Comparison of ENCODE assay signal across 8 mouse cellular contexts in genomic region chr4:86749361-86749841, GRCm38 (mm10). TPM values are rescaled to one million over a fixed set of nuclear protein-coding genes. Genes with fewer than 3 reads are reported as not detected.
A peak's percentile ranks its signal among the peaks of the same experiment; 100 is the strongest.
DNase-seq lines count a peak whose midpoint lies in the region; ATAC-seq and TF ChIP-seq lines count a peak whose summit lies in the region.

No protein-coding gene starts in this region.

- WGBS in kidney, embryonic 15.5 days, result 2% methylated on average over 13 of the region's 13 CpGs
- under 1% methylated on average over 13 of the region's 13 CpGs for WGBS in forebrain, embryonic 16.5 days
- under 1% methylated on average over 13 of the region's 13 CpGs for WGBS in intestine, embryonic 15.5 days
- 1% methylated on average over 13 of the region's 13 CpGs for WGBS in lung, embryonic 15.5 days

- H3K27ac ChIP-seq in kidney, embryonic 15.5 days, result peak overlapping the region; percentile 94
- H3K27ac ChIP-seq in forebrain, embryonic 16.5 days (ENCODE audit: low read length), result no peak overlapping the region
- H3K27ac ChIP-seq in intestine, embryonic 15.5 days, result peak overlapping the region; percentile 86; the same call in 1 of the 2 replicates
- peak overlapping the region; percentile 92 for H3K27ac ChIP-seq in lung, embryonic 15.5 days

- no peaks in the 10 kb centered on the region for H3K27me3 ChIP-seq in kidney, embryonic 15.5 days
- no peaks in the 10 kb centered on the region for H3K27me3 ChIP-seq in forebrain, embryonic 16.5 days (replicated peaks; ENCODE audit: control insufficient read depth, insufficient read depth, low read length)
- H3K27me3 ChIP-seq in intestine, embryonic 15.5 days (replicated peaks), result no peaks in the 10 kb centered on the region
- no peaks in the 10 kb centered on the region for H3K27me3 ChIP-seq in lung, embryonic 15.5 days

- peak overlapping the region; percentile 82 for H3K4me2 ChIP-seq in kidney, embryonic 15.5 days
- peak overlapping the region; percentile 60 for H3K4me2 ChIP-seq in forebrain, embryonic 16.5 days (ENCODE audit: low read length)
- peak overlapping the region; percentile 82 for H3K4me2 ChIP-seq in intestine, embryonic 15.5 days (replicated peaks)
- H3K4me2 ChIP-seq in lung, embryonic 15.5 days, result peak overlapping the region; percentile 83

- H3K36me3 ChIP-seq in kidney, embryonic 15.5 days, result no peaks in the 10 kb centered on the region
- no peaks in the 10 kb centered on the region for H3K36me3 ChIP-seq in forebrain, embryonic 16.5 days (ENCODE audit: control insufficient read depth, insufficient read depth)
- no peaks in the 10 kb centered on the region for H3K36me3 ChIP-seq in intestine, embryonic 15.5 days
- no peaks in the 10 kb centered on the region for H3K36me3 ChIP-seq in lung, embryonic 15.5 days

- H3K4me1 ChIP-seq in kidney, embryonic 15.5 days, result peaks cover 21% of the 10 kb centered on the region
- peaks cover 10% of the 10 kb centered on the region for H3K4me1 ChIP-seq in forebrain, embryonic 16.5 days (replicated peaks; ENCODE audit: control insufficient read depth, insufficient read depth, low read length)
- H3K4me1 ChIP-seq in intestine, embryonic 15.5 days (replicated peaks), result peaks cover 3% of the 10 kb centered on the region; the same call in 1 of the 2 replicates
- peaks cover 17% of the 10 kb centered on the region for H3K4me1 ChIP-seq in lung, embryonic 15.5 days

- no peak for TF ChIP-seq POLR2A in brain, embryonic 14.5 days (IDR thresholded peaks at IDR 0.05; ENCODE audit: borderline replicate concordance, extremely low read depth, insufficient read depth, insufficient read length, poor library complexity, severe bottlenecking)

- TF ChIP-seq CTCF in brain, embryonic 14.5 days (IDR thresholded peaks at IDR 0.05; ENCODE audit: borderline replicate concordance, extremely low read depth, insufficient read depth, insufficient read length), result no peak

- peak overlapping the region; percentile 88 for H3K4me3 ChIP-seq in kidney, embryonic 15.5 days (replicated peaks)
- H3K4me3 ChIP-seq in forebrain, embryonic 16.5 days (replicated peaks; ENCODE audit: low read length), result peak overlapping the region; percentile 96
- H3K4me3 ChIP-seq in intestine, embryonic 15.5 days (replicated peaks), result peak overlapping the region; percentile 97
- H3K4me3 ChIP-seq in lung, embryonic 15.5 days, result peak overlapping the region; percentile 87

- H3K9me3 ChIP-seq in kidney, embryonic 15.5 days (replicated peaks), result no peaks in the 10 kb centered on the region
- H3K9me3 ChIP-seq in forebrain, embryonic 16.5 days (ENCODE audit: control insufficient read depth, low read length), result no peaks in the 10 kb centered on the region
- H3K9me3 ChIP-seq in intestine, embryonic 15.5 days, result no peaks in the 10 kb centered on the region
- H3K9me3 ChIP-seq in lung, embryonic 15.5 days, result no peaks in the 10 kb centered on the region

- ATAC-seq in kidney, embryonic 15.5 days (replicated peaks; ENCODE audit: low FRiP score), result peak; percentile 0; the same call in 1 of the 2 replicates
- no peak; the same call in 1 of the 2 replicates for ATAC-seq in forebrain, embryonic 16.5 days
- ATAC-seq in intestine, embryonic 15.5 days, result no peak
- no peak for ATAC-seq in lung, embryonic 15.5 days (ENCODE audit: borderline replicate concordance, extremely low read depth, low FRiP score, low TSS enrichment)

- DNase-seq in kidney, adult 8-10 months, result no peak
- DNase-seq in brain, embryonic 14.5 days (ENCODE audit: low read depth), result peak; percentile 47
- peak; percentile 24 for DNase-seq in right cerebral cortex, postnatal 14 days
- no peak for DNase-seq in spleen, postnatal 14 days (ENCODE audit: low spot score in 2 of 2)

- H3K9ac ChIP-seq in kidney, embryonic 15.5 days, result peak overlapping the region; percentile 95
- H3K9ac ChIP-seq in forebrain, embryonic 16.5 days (replicated peaks; ENCODE audit: low read depth, low read length), result peak overlapping the region; percentile 97
- peak overlapping the region; percentile 99 for H3K9ac ChIP-seq in intestine, embryonic 15.5 days
- H3K9ac ChIP-seq in lung, embryonic 15.5 days, result peak overlapping the region; percentile 92

RNA-seq across cellular contexts. Expression of gene Dennd4c, which starts 1.0 kb away (rescaled TPM):
- polyA plus RNA-seq in kidney, embryonic 15.5 days (2015; fragmentation: Nextera tagmentation; extraction: Ambion mirVana), result 6.8 and 8.5 TPM in 2 replicates
- 6.6 and 7.0 TPM in 2 replicates for polyA plus RNA-seq in brain, embryonic 14.5 days (2012; rRNA removed)
- 3.2 and 4.7 TPM in 2 replicates for polyA plus RNA-seq in forebrain, embryonic 16.5 days (2015; fragmentation: Nextera tagmentation; extraction: Ambion mirVana)
- 4.7 and 5.8 TPM in 2 replicates for polyA plus RNA-seq in intestine, embryonic 15.5 days (2015; fragmentation: Nextera tagmentation; extraction: Ambion mirVana)
- polyA plus RNA-seq in lung, embryonic 15.5 days (2015; fragmentation: Nextera tagmentation; extraction: Ambion mirVana), result 7.0 and 7.1 TPM in 2 replicates

Comparison
In these comparisons a context has a peak if more than half of its experiments do, and no peak if none do; other contexts are left out.
1. DNase-seq: peak in brain, embryonic 14.5 days (single experiment) and right cerebral cortex, postnatal 14 days (single experiment); none in kidney, adult 8-10 months (0 of 2) and spleen, postnatal 14 days (0 of 2).
2. Peak in every context shown above with its lines, with median percentiles within 50 percentile points of each other: H3K4me2 ChIP-seq, H3K4me3 ChIP-seq and H3K9ac ChIP-seq.